Comparison of ENCODE assay signal across 8 mouse cellular contexts in genomic region chr16:44725286-44726223, GRCm38 (mm10). TPM values are rescaled to one million over a fixed set of nuclear protein-coding genes. Genes with fewer than 3 reads are reported as not detected.
DNase-seq lines count a peak whose midpoint lies in the region; ATAC-seq and TF ChIP-seq lines count a peak whose summit lies in the region.

No protein-coding gene starts in this region.

- peak; percentile 89 for DNase-seq in CD4-positive, CD25-positive, alpha-beta regulatory T cell, adult 2 months (ENCODE audit: low read depth, low spot score)
- peak; percentile 85 for DNase-seq in limb, embryonic 14.5 days (ENCODE audit: low spot score)
- peak; percentile 64 to 79 for DNase-seq in spleen, postnatal 4 days (ENCODE audit: low spot score in 2 of 2)

- H3K27ac ChIP-seq in bone marrow macrophage, adult 2 months (ENCODE audit: insufficient read depth, low read depth, low read length): peak overlapping the region; percentile 81
- H3K27ac ChIP-seq in embryonic fibroblast, embryonic 13.5 days (ENCODE audit: insufficient read depth, low read length): peak overlapping the region; percentile 97
- H3K27ac ChIP-seq in heart, embryonic 11.5 days (ENCODE audit: low read depth, low read length): no peak overlapping the region
- no peak overlapping the region for H3K27ac ChIP-seq in kidney, embryonic 14.5 days (ENCODE audit: low read depth, low read length)
- H3K27ac ChIP-seq in limb, embryonic 14.5 days (replicated peaks; ENCODE audit: low read depth, low read length): no peak overlapping the region; the same call in 1 of the 2 replicates
- H3K27ac ChIP-seq in midbrain, embryonic 15.5 days: peak overlapping the region; percentile 96

- H3K36me3 ChIP-seq in heart, embryonic 11.5 days (ENCODE audit: control insufficient read depth, insufficient read depth, low read length): peaks cover 6% of the 10 kb centered on the region; the same call in 1 of the 2 replicates
- peaks cover 30% of the 10 kb centered on the region for H3K36me3 ChIP-seq in kidney, embryonic 14.5 days (ENCODE audit: control insufficient read depth, insufficient read depth, low read length)
- peaks cover 26% of the 10 kb centered on the region for H3K36me3 ChIP-seq in limb, embryonic 14.5 days (ENCODE audit: control insufficient read depth, insufficient read depth, low read length)
- H3K36me3 ChIP-seq in midbrain, embryonic 15.5 days (replicated peaks): no peaks in the 10 kb centered on the region

- no peaks in the 10 kb centered on the region for H3K9me3 ChIP-seq in heart, embryonic 11.5 days (replicated peaks; ENCODE audit: control insufficient read depth, low read length)
- H3K9me3 ChIP-seq in kidney, embryonic 14.5 days (ENCODE audit: control insufficient read depth, low read length): no peaks in the 10 kb centered on the region
- H3K9me3 ChIP-seq in limb, embryonic 14.5 days (ENCODE audit: control insufficient read depth, low read length): no peaks in the 10 kb centered on the region
- no peaks in the 10 kb centered on the region for H3K9me3 ChIP-seq in midbrain, embryonic 15.5 days

- H3K9ac ChIP-seq in heart, embryonic 11.5 days (ENCODE audit: low read depth, low read length): peak overlapping the region; percentile 83
- H3K9ac ChIP-seq in kidney, embryonic 14.5 days (ENCODE audit: low read depth, low read length): peak overlapping the region; percentile 82
- peak overlapping the region; percentile 84; the same call in 1 of the 2 replicates for H3K9ac ChIP-seq in limb, embryonic 14.5 days (ENCODE audit: low read depth, low read length, severe bottlenecking)
- H3K9ac ChIP-seq in midbrain, embryonic 15.5 days: peak overlapping the region; percentile 95

- peak overlapping the region; percentile 83 for H3K4me3 ChIP-seq in bone marrow macrophage, adult 2 months (ENCODE audit: insufficient read depth, low read length)
- H3K4me3 ChIP-seq in embryonic fibroblast, embryonic 13.5 days (ENCODE audit: insufficient read depth, low read length): peak overlapping the region; percentile 77
- H3K4me3 ChIP-seq in heart, embryonic 11.5 days (ENCODE audit: low read depth, low read length): peak overlapping the region; percentile 63
- peak overlapping the region; percentile 74 for H3K4me3 ChIP-seq in kidney, embryonic 14.5 days (ENCODE audit: low read length)
- H3K4me3 ChIP-seq in limb, embryonic 14.5 days (replicated peaks; ENCODE audit: low read length): peak overlapping the region; percentile 79
- H3K4me3 ChIP-seq in midbrain, embryonic 15.5 days: peak overlapping the region; percentile 91

- 0 out of 2 replicates have a peak, but pooled peaks have one; percentile 27 for TF ChIP-seq CTCF in bone marrow macrophage, adult 2 months (IDR thresholded peaks at IDR 0.05; ENCODE audit: low read depth, low read length)
- TF ChIP-seq CTCF in embryonic fibroblast, embryonic 13.5 days (IDR thresholded peaks at IDR 0.05; ENCODE audit: borderline replicate concordance, insufficient read depth, low read length): peak; percentile 72

- 40% methylated on average over 14 of the region's 14 CpGs for WGBS in heart, embryonic 11.5 days (ENCODE audit: insufficient replicate concordance)
- WGBS in kidney, embryonic 14.5 days: 45% methylated on average over 14 of the region's 14 CpGs
- 41% methylated on average over 14 of the region's 14 CpGs for WGBS in limb, embryonic 14.5 days
- WGBS in midbrain, embryonic 15.5 days: 48% methylated on average over 14 of the region's 14 CpGs

- ATAC-seq in heart, embryonic 11.5 days (replicated peaks; ENCODE audit: insufficient number of reproducible peaks, low FRiP score, low TSS enrichment): no peak
- ATAC-seq in kidney, embryonic 14.5 days (ENCODE audit: low FRiP score, low TSS enrichment): no peak
- ATAC-seq in limb, embryonic 14.5 days (ENCODE audit: low FRiP score, low read depth): no peak
- ATAC-seq in midbrain, embryonic 15.5 days (replicated peaks): no peak

- H3K27me3 ChIP-seq in heart, embryonic 11.5 days (ENCODE audit: control insufficient read depth, insufficient read depth, low read length): no peaks in the 10 kb centered on the region
- H3K27me3 ChIP-seq in kidney, embryonic 14.5 days (ENCODE audit: control insufficient read depth, insufficient read depth, low read length): no peaks in the 10 kb centered on the region
- no peaks in the 10 kb centered on the region for H3K27me3 ChIP-seq in limb, embryonic 14.5 days (ENCODE audit: control insufficient read depth, insufficient read depth, low read length)
- no peaks in the 10 kb centered on the region for H3K27me3 ChIP-seq in midbrain, embryonic 15.5 days (replicated peaks)

- TF ChIP-seq POLR2A in bone marrow macrophage, adult 2 months (IDR thresholded peaks at IDR 0.05; ENCODE audit: borderline replicate concordance, low read depth, low read length): no peak
- TF ChIP-seq POLR2A in embryonic fibroblast, embryonic 13.5 days (IDR thresholded peaks at IDR 0.05; ENCODE audit: low read depth, low read length): no peak
- no peak for TF ChIP-seq POLR2A in limb, embryonic 14.5 days (IDR thresholded peaks at IDR 0.05; ENCODE audit: borderline replicate concordance, extremely low read depth, insufficient read depth, insufficient read length)

- H3K4me1 ChIP-seq in bone marrow macrophage, adult 2 months (ENCODE audit: control insufficient read depth, insufficient read depth, low read length): peaks cover 7% of the 10 kb centered on the region
- peaks cover 2% of the 10 kb centered on the region; the same call in 1 of the 2 replicates for H3K4me1 ChIP-seq in embryonic fibroblast, embryonic 13.5 days (ENCODE audit: control insufficient read depth, insufficient read depth, low read length)
- H3K4me1 ChIP-seq in heart, embryonic 11.5 days (ENCODE audit: control insufficient read depth, insufficient read depth, low read length): peaks cover 4% of the 10 kb centered on the region
- peaks cover 16% of the 10 kb centered on the region; the same call in 1 of the 2 replicates for H3K4me1 ChIP-seq in kidney, embryonic 14.5 days (ENCODE audit: control insufficient read depth, insufficient read depth, low read length)
- H3K4me1 ChIP-seq in limb, embryonic 14.5 days (ENCODE audit: control insufficient read depth, insufficient read depth, low read length): peaks cover 12% of the 10 kb centered on the region; the same call in 1 of the 2 replicates
- H3K4me1 ChIP-seq in midbrain, embryonic 15.5 days: peaks cover 18% of the 10 kb centered on the region

- H3K4me2 ChIP-seq in heart, embryonic 11.5 days: peak overlapping the region; percentile 79
- H3K4me2 ChIP-seq in kidney, embryonic 14.5 days (replicated peaks; ENCODE audit: low read depth, low read length): peak overlapping the region; percentile 59
- H3K4me2 ChIP-seq in limb, embryonic 14.5 days (replicated peaks; ENCODE audit: low read depth, low read length, severe bottlenecking): peak overlapping the region; percentile 56
- peak overlapping the region; percentile 80 for H3K4me2 ChIP-seq in midbrain, embryonic 15.5 days

RNA-seq across cellular contexts. Expression of gene Nepro, which starts 1.5 kb away (rescaled TPM):
- polyA plus RNA-seq in bone marrow macrophage, adult 2 months (2012; ENCODE audit: insufficient read depth, insufficient read length, missing spikeins): 5.4 and 5.8 TPM in 2 replicates
- polyA plus RNA-seq in embryonic fibroblast, embryonic 13.5 days (2011; ENCODE audit: insufficient read length, low read depth, missing spikeins): 17.5 and 19.6 TPM in 2 replicates
- polyA plus RNA-seq in heart, embryonic 11.5 days (2014; fragmentation: Nextera tagmentation; extraction: Ambion mirVana): 7.0 and 7.4 TPM in 2 replicates
- 7.3 and 11.8 TPM in 2 replicates for polyA plus RNA-seq in kidney, embryonic 14.5 days (2014; fragmentation: Nextera tagmentation; extraction: Ambion mirVana)
- 10.6 and 13.0 TPM in 2 replicates for polyA plus RNA-seq in limb, embryonic 14.5 days (2012; rRNA removed)
- polyA plus RNA-seq in limb, embryonic 14.5 days (2014; fragmentation: Nextera tagmentation; extraction: Ambion mirVana): 7.9 and 8.1 TPM in 2 replicates
- polyA plus RNA-seq in midbrain, embryonic 15.5 days (2015; fragmentation: Nextera tagmentation; extraction: Ambion mirVana): 4.4 and 4.9 TPM in 2 replicates

RNA-seq across cellular contexts. Expression of gene Gtpbp8, which starts 20.6 kb away (rescaled TPM):
- 21.0 and 29.4 TPM in 2 replicates for polyA plus RNA-seq in bone marrow macrophage, adult 2 months (2012; ENCODE audit: insufficient read depth, insufficient read length, missing spikeins)
- polyA plus RNA-seq in embryonic fibroblast, embryonic 13.5 days (2011; ENCODE audit: insufficient read length, low read depth, missing spikeins): 23.4 and 26.4 TPM in 2 replicates
- 22.2 and 24.8 TPM in 2 replicates for polyA plus RNA-seq in heart, embryonic 11.5 days (2014; fragmentation: Nextera tagmentation; extraction: Ambion mirVana)
- 29.5 and 33.0 TPM in 2 replicates for polyA plus RNA-seq in kidney, embryonic 14.5 days (2014; fragmentation: Nextera tagmentation; extraction: Ambion mirVana)
- 12.1 and 12.5 TPM in 2 replicates for polyA plus RNA-seq in limb, embryonic 14.5 days (2012; rRNA removed)
- polyA plus RNA-seq in limb, embryonic 14.5 days (2014; fragmentation: Nextera tagmentation; extraction: Ambion mirVana): 27.2 and 28.4 TPM in 2 replicates
- polyA plus RNA-seq in midbrain, embryonic 15.5 days (2015; fragmentation: Nextera tagmentation; extraction: Ambion mirVana): 35.3 and 38.1 TPM in 2 replicates

RNA-seq across cellular contexts. Expression of gene Cd200r1, which starts 40.0 kb away (rescaled TPM):
- 97.6 and 98.0 TPM in 2 replicates for polyA plus RNA-seq in bone marrow macrophage, adult 2 months (2012; ENCODE audit: insufficient read depth, insufficient read length, missing spikeins)
- 0.27 and 1.1 TPM in 2 replicates for polyA plus RNA-seq in embryonic fibroblast, embryonic 13.5 days (2011; ENCODE audit: insufficient read length, low read depth, missing spikeins)
- polyA plus RNA-seq in heart, embryonic 11.5 days (2014; fragmentation: Nextera tagmentation; extraction: Ambion mirVana): 1.9 and 2.5 TPM in 2 replicates
- polyA plus RNA-seq in kidney, embryonic 14.5 days (2014; fragmentation: Nextera tagmentation; extraction: Ambion mirVana): 0.20 and 0.69 TPM in 2 replicates
- 0.86 and 1.1 TPM in 2 replicates for polyA plus RNA-seq in limb, embryonic 14.5 days (2012; rRNA removed)
- 2.7 and 2.8 TPM in 2 replicates for polyA plus RNA-seq in limb, embryonic 14.5 days (2014; fragmentation: Nextera tagmentation; extraction: Ambion mirVana)
- polyA plus RNA-seq in midbrain, embryonic 15.5 days (2015; fragmentation: Nextera tagmentation; extraction: Ambion mirVana): 0.78 and 1.1 TPM in 2 replicates

Comparison
In these comparisons a context has a peak if more than half of its experiments do, and no peak if none do; other contexts are left out.
1. H3K27ac ChIP-seq: peak in bone marrow macrophage, adult 2 months (single experiment), embryonic fibroblast, embryonic 13.5 days (single experiment) and midbrain, embryonic 15.5 days (single experiment); none in heart, embryonic 11.5 days (single experiment), kidney, embryonic 14.5 days (single experiment) and limb, embryonic 14.5 days (single experiment).
2. RNA of gene Cd200r1, which starts 40.0 kb away (polyA plus RNA-seq): 97.6 to 98.0 TPM in bone marrow macrophage, adult 2 months; 0.86 to 2.8 TPM in limb, embryonic 14.5 days, 1.9 to 2.5 TPM in heart, embryonic 11.5 days, 0.78 to 1.1 TPM in midbrain, embryonic 15.5 days, 0.27 to 1.1 TPM in embryonic fibroblast, embryonic 13.5 days and 0.20 to 0.69 TPM in kidney, embryonic 14.5 days; every median in the first group is over 10 times any median in the second.
3. Peak in every context shown above with its lines, with median percentiles within 50 percentile points of each other: DNase-seq, H3K4me3 ChIP-seq, H3K4me2 ChIP-seq and H3K9ac ChIP-seq.